Mouse (Mus musculus) bone marrow macrophage, adult 2 months (primary cell): ENCODE data around the gene 2610318N02Rik.

Source experiments
- CTCF ChIP-seq: IDR thresholded peaks from 2 replicates; pipeline ENCODE4 v1.5.1; 2012; ENCODE audit warnings: low read depth, mild to moderate bottlenecking, low read length, moderate library complexity
- POLR2A ChIP-seq: IDR thresholded peaks from 2 replicates; pipeline ENCODE4 v1.6.1; 2012; ENCODE audit warnings: mild to moderate bottlenecking, low read depth, low read length, borderline replicate concordance

- TF ChIP-seq CTCF (no peak), POLR2A (no peak)
Measured at GRCm38 (mm10) chr16:17086241-17086640, 38.7 kb downstream of the 2610318N02Rik start.
